Mouse (Mus musculus) liver, embryonic 11.5 days (tissue): Measurements from ENCODE around the gene Prr9. TPM values are rescaled to one million over a fixed set of nuclear protein-coding genes. Genes with fewer than 3 reads are reported as not detected.

Experiments
- ATAC-seq: fragments of 200-750 bp; cut with Nextera tagmentation; replicated peaks from 2 replicates; pipeline ENCODE4 v1.8.0; 2017; ENCODE audit warnings: moderate number of reproducible peaks, mild to moderate bottlenecking, moderate TSS enrichment, moderate library complexity; ENCODE audit not compliant: low FRiP score
- DNase-seq: peaks from one replicate; pipeline ENCODE4 v3.0.0-alpha.2; 2017; ENCODE audit warnings: low spot score
- H3K27ac ChIP-seq: fragments of 300-500 bp; sonication (generic); 2 replicates; pipeline ENCODE4 v1.5.1; 2014; ENCODE audit warnings: mild to moderate bottlenecking, low read depth, low read length, control low read depth
- H3K27me3 ChIP-seq: fragments of 300-500 bp; sonication (generic); replicated peaks from 2 replicates; pipeline ENCODE4 v1.6.1; 2014; ENCODE audit warnings: low read length, mixed read lengths; ENCODE audit not compliant: control insufficient read depth, insufficient read depth
- H3K36me3 ChIP-seq: fragments of 300-500 bp; sonication (generic); 2 replicates; pipeline ENCODE4 v1.6.1; 2014; ENCODE audit warnings: mild to moderate bottlenecking, low read length, moderate library complexity, mixed read lengths; ENCODE audit not compliant: control insufficient read depth, insufficient read depth
- H3K4me1 ChIP-seq: fragments of 300-500 bp; sonication (generic); replicated peaks from 2 replicates; pipeline ENCODE4 v1.6.1; 2014; ENCODE audit warnings: low read length, mixed read lengths; ENCODE audit not compliant: control insufficient read depth, insufficient read depth
- H3K4me2 ChIP-seq: fragments of 300-500 bp; sonication (generic); 2 replicates; pipeline ENCODE4 v1.6.1; 2014; ENCODE audit warnings: mild to moderate bottlenecking, control low read depth, moderate library complexity
- H3K4me3 ChIP-seq: fragments of 300-500 bp; sonication (generic); 2 replicates; pipeline ENCODE4 v1.5.1; 2014; ENCODE audit warnings: low read depth, low read length, control low read depth
- H3K9ac ChIP-seq: fragments of 300-500 bp; sonication (generic); 2 replicates; pipeline ENCODE4 v1.6.1; 2014; ENCODE audit warnings: low read depth, low read length, control low read depth
- H3K9me3 ChIP-seq: fragments of 300-500 bp; sonication (generic); 2 replicates; pipeline ENCODE4 v1.6.1; 2016; ENCODE audit warnings: low read length, inconsistent platforms, mixed read lengths; ENCODE audit not compliant: control insufficient read depth
- WGBS: fragments of 180-500 bp; shearing (Covaris S2); extraction: QIAGEN DNeasy Blood & Tissue Kit; methylation state at CpG from one replicate; pipeline ENCODE4 v1.1.7; 2014; 5-methylcytosine and 5-hydroxymethylcytosine counted together
- polyA plus RNA-seq: library from polyadenylated mRNA; unstranded; fragments of >200 nt; fragmentation: Nextera tagmentation; extraction: Ambion mirVana; gene quantifications from 2 replicates; pipeline ENCODE4 v1.2.1, GENCODE M21; 2014

The Prr9 gene
- polyA plus RNA-seq, 1 experiment from 2014 or later: not detected

DNA sequence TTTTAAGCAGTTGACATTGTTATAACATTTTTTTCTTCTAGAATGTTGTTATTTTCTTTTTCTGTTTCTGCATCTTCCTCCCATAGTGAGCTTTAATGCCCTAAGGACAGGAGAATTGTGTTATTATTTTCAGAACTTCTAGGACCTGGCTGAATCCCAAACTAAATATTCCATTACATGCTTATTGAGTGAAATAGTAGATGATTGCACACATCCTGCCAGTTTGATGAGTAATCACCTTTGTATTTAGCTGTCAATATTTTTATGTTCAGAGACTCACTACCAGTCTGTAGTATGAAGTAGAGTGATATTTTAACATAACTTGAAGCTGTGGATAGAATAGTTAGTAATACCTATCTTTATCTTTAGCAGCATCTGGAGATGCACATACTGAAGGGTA, 12.2 kb downstream of the Prr9 start:
- H3K27me3 ChIP-seq: no peaks in the 10 kb centered on the region
- no peaks in the 10 kb centered on the region for H3K9me3 ChIP-seq
- no peaks in the 10 kb centered on the region for H3K36me3 ChIP-seq
- no peaks in the 10 kb centered on the region for H3K4me1 ChIP-seq
- no peak overlapping the region for H3K27ac ChIP-seq
- H3K4me2 ChIP-seq: no peak overlapping the region
- ATAC-seq: no peak
- H3K9ac ChIP-seq: no peak overlapping the region
- no peak for DNase-seq
- H3K4me3 ChIP-seq: no peak overlapping the region

DNA sequence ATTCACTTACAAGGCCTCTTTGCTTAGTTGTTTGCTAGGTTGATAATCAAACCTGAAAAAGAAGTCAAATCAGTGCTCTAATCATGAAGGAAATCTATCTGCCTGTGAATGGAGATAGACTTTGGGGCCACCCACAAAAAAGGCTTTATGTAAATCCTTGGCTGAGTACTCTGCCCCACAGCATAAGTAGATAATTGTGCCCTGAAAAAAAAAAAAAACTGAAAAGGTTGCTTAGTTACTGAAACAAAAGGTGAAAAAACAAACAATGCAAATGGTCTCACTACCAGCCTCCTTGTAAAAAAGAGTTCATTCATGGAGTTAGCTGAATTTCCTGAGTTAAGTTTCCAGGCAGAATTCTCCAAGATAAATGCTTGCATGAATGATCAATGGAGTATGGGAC, 13.0 kb downstream of the Prr9 start:
- no peak for ATAC-seq
- no peak overlapping the region for H3K4me2 ChIP-seq

DNA sequence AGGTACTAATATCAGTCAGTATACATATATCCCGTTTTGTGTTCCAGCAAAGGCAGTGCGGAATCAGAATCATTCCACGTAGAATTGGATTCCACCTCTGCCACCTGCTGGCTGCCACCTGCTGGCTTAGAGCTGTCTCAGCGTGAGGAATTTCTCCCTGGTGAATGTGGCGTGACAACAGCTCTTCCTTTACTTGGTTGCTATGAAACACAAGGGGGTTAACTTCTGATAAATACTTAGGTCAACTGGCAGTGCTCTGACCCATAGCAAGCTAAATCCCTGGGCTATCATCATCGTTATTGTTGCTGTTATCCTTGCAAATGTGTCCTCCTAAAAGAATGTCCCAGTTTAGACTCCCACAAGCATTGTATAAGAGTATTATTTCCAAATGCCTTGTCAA, 17.2 kb downstream of the Prr9 start:
- Histone ChIP-seq H3K4me2 (no peak overlapping the region), H3K4me1 (no peaks in the 10 kb centered on the region), H3K9me3 (no peaks in the 10 kb centered on the region), H3K9ac (no peak overlapping the region), H3K4me3 (no peak overlapping the region), H3K36me3 (no peaks in the 10 kb centered on the region), H3K27ac (no peak overlapping the region), H3K27me3 (no peaks in the 10 kb centered on the region)
- ATAC-seq (no peak), DNase-seq (no peak)
- whole genome bisulfite sequencing: 14% methylated on average over 6 of the region's 6 CpGs

More for the DNA sequence above, 13.0 kb downstream of the Prr9 start:
- Histone ChIP-seq H3K9me3 (no peaks in the 10 kb centered on the region), H3K4me3 (no peak overlapping the region), H3K36me3 (no peaks in the 10 kb centered on the region), H3K27ac (no peak overlapping the region), H3K9ac (no peak overlapping the region), H3K4me1 (no peaks in the 10 kb centered on the region), H3K27me3 (no peaks in the 10 kb centered on the region)
- DNase-seq: no peak

DNA sequence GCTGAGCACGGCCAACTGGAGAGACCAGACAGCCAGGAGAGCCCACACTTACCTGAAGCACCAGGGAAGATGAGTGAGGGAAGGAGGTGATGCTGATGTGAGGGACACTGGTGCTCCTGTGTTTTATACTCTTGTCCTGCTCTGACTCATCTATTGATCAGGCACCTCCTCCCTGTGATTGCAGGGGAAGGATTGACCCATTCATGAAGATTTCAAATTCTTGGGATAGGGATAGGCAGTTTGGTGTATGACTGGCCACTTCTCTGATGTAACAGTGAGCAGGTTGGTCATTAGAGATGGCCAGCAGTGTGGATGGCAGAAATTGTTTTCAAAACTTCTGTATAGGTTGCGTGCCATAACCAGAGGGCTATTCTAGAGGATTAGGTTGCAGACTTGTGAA, 40.7 kb downstream of the Prr9 start, which contains the start of gene Lor:
TSS of gene Lor (minus strand) at position 101 of the 400 bp plus-strand sequence.
- ATAC-seq: no peak
- no peak for DNase-seq
- 75% methylated on average over 2 of the region's 2 CpGs for WGBS
- Histone ChIP-seq H3K4me2 (peak within 1 kb of the TSS; percentile 82), H3K36me3 (no peaks in the 10 kb centered on the region), H3K27me3 (peaks cover 46% of the 10 kb centered on the region), H3K9me3 (no peaks in the 10 kb centered on the region), H3K9ac (no peak within 1 kb of the TSS), H3K27ac (no peak within 1 kb of the TSS), H3K4me1 (no peaks in the 10 kb centered on the region; the same call in 1 of the 2 replicates), H3K4me3 (peak within 1 kb of the TSS; percentile 57; the same call in 1 of the 2 replicates)

DNA sequence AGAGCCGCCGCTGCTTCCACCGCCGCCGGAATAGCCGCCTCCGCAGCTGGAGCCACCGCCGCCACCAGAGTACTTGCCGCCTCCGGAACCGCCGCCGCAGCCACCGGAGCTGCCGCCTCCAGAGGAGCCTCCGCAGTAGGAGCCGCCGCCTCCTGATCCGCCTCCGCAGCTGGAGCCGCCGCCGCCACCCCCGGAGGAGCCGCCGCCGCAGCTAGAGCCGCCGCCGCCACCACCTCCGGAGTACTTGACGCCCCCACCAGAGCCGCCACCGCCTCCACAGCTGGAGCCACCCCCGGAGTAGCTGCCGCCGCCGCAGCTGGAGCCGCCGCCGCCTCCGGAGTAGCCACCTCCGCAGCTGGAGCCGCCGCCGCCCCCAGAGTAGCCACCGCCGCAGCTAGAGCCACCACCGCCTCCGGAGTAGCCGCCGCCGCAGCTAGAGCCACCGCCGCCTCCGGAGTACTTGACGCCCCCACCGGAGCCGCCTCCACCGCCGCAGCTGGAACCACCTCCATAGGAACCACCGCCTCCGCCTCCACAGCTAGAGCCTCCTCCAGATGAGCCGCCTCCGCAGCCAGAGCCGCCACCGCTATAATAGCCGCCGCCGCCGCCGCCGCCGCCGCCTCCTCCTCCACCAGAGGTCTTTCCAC, 42.3 kb downstream of the Prr9 start:
- peak; percentile 78 for DNase-seq
- WGBS: under 1% methylated on average over 56 of the region's 76 CpGs
- Histone ChIP-seq H3K27me3 (peaks cover 46% of the 10 kb centered on the region), H3K9me3 (no peaks in the 10 kb centered on the region), H3K9ac (peak overlapping the region; percentile 8), H3K36me3 (no peaks in the 10 kb centered on the region), H3K4me1 (no peaks in the 10 kb centered on the region; the same call in 1 of the 2 replicates), H3K4me3 (peak overlapping the region; percentile 57), H3K4me2 (peak overlapping the region; percentile 82), H3K27ac (no peak overlapping the region)
- ATAC-seq: peak; percentile 52

DNA sequence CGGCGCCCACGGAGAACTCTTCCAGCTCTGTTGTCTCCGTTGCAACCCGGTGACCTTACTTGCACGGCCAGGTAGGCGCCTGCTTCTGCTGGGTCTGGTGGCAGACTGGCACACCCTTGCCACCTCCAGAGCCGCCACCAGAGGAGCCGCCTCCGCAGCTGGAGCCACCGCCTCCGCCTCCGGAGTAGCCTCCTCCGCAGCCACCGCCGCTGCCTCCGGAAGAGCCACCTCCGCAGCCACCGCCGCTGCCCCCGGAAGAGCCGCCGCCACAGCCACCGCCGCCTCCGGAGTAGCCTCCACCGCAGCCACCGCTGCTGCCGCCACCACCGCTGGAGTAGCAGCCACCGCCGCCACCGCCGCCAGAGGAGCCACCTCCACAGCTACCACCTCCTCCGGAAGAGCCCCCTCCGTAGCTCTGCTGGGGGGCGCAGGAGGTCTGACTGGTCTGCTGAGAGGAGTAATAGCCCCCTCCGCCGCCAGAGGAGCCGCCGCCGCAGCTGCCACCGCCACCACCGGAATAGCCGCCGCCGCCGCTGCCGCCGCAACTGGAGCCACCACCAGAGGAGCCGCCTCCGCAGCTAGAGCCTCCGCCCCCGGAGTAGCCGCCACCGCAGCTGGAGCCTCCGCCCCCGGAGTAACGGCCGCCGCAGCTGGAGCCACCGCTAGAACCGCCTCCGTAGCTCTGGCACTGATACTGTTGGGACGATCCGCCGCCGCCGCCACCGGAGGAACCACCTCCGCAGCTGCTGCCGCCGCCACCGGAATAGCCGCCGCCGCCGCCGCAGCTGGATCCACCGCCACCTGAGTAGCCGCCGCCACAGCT, 43.1 kb downstream of the Prr9 start:
- Histone ChIP-seq H3K36me3 (no peaks in the 10 kb centered on the region), H3K9me3 (no peaks in the 10 kb centered on the region), H3K27me3 (peaks cover 46% of the 10 kb centered on the region), H3K27ac (no peak overlapping the region), H3K4me3 (peak overlapping the region; percentile 57), H3K9ac (peak overlapping the region; percentile 8), H3K4me2 (peak overlapping the region; percentile 82), H3K4me1 (no peaks in the 10 kb centered on the region; the same call in 1 of the 2 replicates)
- ATAC-seq (peak; percentile 75), DNase-seq (peak; percentile 41)
- 1% methylated on average over 74 of the region's 82 CpGs for WGBS

Other genes starting within 250 kb of the Prr9 start
- not detected in 2 replicates for gene Pglyrp3, start 109.4 kb downstream of the Prr9 start, polyA plus RNA-seq
- 0.79 and 0.90 TPM in 2 replicates for gene Lor, start 40.8 kb downstream of the Prr9 start, polyA plus RNA-seq
- not detected in 2 replicates for gene Lelp1, start 18.8 kb upstream of the Prr9 start, polyA plus RNA-seq
- not detected in 2 replicates for gene Sprr2a1, start 91.9 kb upstream of the Prr9 start, polyA plus RNA-seq
- gene Sprr2a2, start 92.0 kb upstream of the Prr9 start, polyA plus RNA-seq: 1.1 TPM in 1 of 2 replicates, not detected in the other
- not detected in 2 replicates for gene Sprr2a3, start 161.5 kb upstream of the Prr9 start, polyA plus RNA-seq
- not detected in 2 replicates for gene Sprr2b, start 192.7 kb upstream of the Prr9 start, polyA plus RNA-seq
- gene Sprr2d, start 215.2 kb upstream of the Prr9 start, polyA plus RNA-seq: not detected in 2 replicates
- not detected in 2 replicates for gene Sprr2e, start 228.2 kb upstream of the Prr9 start, polyA plus RNA-seq
- not detected in 2 replicates for gene Sprr2f, start 241.2 kb upstream of the Prr9 start, polyA plus RNA-seq